ENCODE assay signal across 25 mouse cellular contexts in the genomic region with DNA sequence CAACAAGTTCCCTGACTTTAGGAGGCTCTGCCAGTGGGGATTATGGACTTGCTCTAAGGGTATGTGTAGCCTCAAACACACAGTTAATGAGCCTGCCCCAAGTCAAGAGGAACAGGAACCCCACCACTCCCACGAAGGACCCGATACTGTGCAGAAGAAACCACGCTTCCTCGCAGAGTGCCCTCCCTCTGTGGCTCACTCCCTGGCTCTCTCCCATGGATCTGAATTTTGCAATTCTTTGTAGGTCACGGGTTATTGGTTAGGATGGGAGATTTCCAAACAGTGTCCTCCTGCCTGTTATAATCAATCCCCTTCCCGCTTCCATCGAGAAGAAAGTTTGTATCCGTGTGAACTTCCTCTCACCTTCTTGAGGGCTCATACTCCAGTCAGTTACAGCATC. TPM values are rescaled to one million over a fixed set of nuclear protein-coding genes. Genes with fewer than 3 reads are reported as not detected.
DNase-seq lines count a peak whose midpoint lies in the region; ATAC-seq and TF ChIP-seq lines count a peak whose summit lies in the region.
"Had no signal": no experiment of that assay in that cellular context is flagged by ENCODE, and none has a peak within 500 bp of the region (broad histone marks: within the 10 kb centered on the region; RNA-seq: fewer than 3 reads in every experiment).

No protein-coding gene starts in this region.

- WGBS in midbrain, embryonic 11.5 days: 90% methylated on average over 8 of the region's 8 CpGs
- WGBS in midbrain, postnatal 0 days: 96% methylated on average over 8 of the region's 8 CpGs

- no peaks in the 10 kb centered on the region for H3K36me3 ChIP-seq in midbrain, embryonic 11.5 days (ENCODE audit: control insufficient read depth, insufficient read depth, low read length)
- no peaks in the 10 kb centered on the region for H3K36me3 ChIP-seq in midbrain, postnatal 0 days (ENCODE audit: insufficient read depth, low read length)
- H3K36me3 ChIP-seq: heart, embryonic 13.5 days; limb, embryonic 10.5 days; liver, embryonic 13.5 days; lung, embryonic 15.5 days; midbrain, embryonic 10.5 days; neural tube, embryonic 15.5 days had no signal

- H3K27me3 ChIP-seq in midbrain, embryonic 11.5 days (ENCODE audit: control insufficient read depth, insufficient read depth, low read length): no peaks in the 10 kb centered on the region
- H3K27me3 ChIP-seq in midbrain, postnatal 0 days (ENCODE audit: insufficient read depth, low read length): no peaks in the 10 kb centered on the region
- H3K27me3 ChIP-seq: forebrain, embryonic 13.5 days; heart, embryonic 13.5 days; liver, embryonic 13.5 days; lung, embryonic 15.5 days; neural tube, embryonic 15.5 days had no signal

- H3K4me3 ChIP-seq in gastrocnemius, adult 2 months: no peak overlapping the region
- H3K4me3 ChIP-seq in midbrain, embryonic 11.5 days (ENCODE audit: low read depth, low read length): no peak overlapping the region
- H3K4me3 ChIP-seq in midbrain, postnatal 0 days (ENCODE audit: low read depth, low read length): no peak overlapping the region
- H3K4me3 ChIP-seq: forebrain, embryonic 13.5 days; heart, adult 2 months; heart, embryonic 13.5 days; limb, embryonic 10.5 days; liver, embryonic 13.5 days; lung, embryonic 15.5 days; midbrain, embryonic 10.5 days; neural tube, embryonic 15.5 days had no signal

- no peaks in the 10 kb centered on the region for H3K9me3 ChIP-seq in midbrain, embryonic 11.5 days (ENCODE audit: control insufficient read depth, low read length)
- no peaks in the 10 kb centered on the region for H3K9me3 ChIP-seq in midbrain, postnatal 0 days (ENCODE audit: low read length)
- H3K9me3 ChIP-seq: forebrain, embryonic 13.5 days; heart, embryonic 13.5 days; limb, embryonic 10.5 days; liver, embryonic 13.5 days; lung, embryonic 15.5 days; midbrain, embryonic 10.5 days; neural tube, embryonic 15.5 days had no signal

- no peak for DNase-seq in gastrocnemius, adult 2 months
- no peak for DNase-seq in gastrocnemius, postnatal 25 days
- peak; percentile 62 for DNase-seq in midbrain, embryonic 11.5 days (ENCODE audit: low spot score, missing footprints)
- no peak for DNase-seq in midbrain, postnatal 0 days (ENCODE audit: low spot score)
- DNase-seq in thymus, postnatal 25 days: no peak
- DNase-seq in cerebellum, adult 9-11 months: no peak
- DNase-seq: cerebellum, adult 11 months; cerebellum, postnatal 10 days; embryo, embryonic 11 days; gastrocnemius, postnatal 10 days; heart, adult 2 months; heart, postnatal 14 days; kidney, adult 18-20 months; kidney, postnatal 10 days; liver, embryonic 13.5 days; lung, postnatal 4 days; thymus, postnatal 14 days had no signal

- intact Hi-C loops in gastrocnemius, adult 2 months (cut with DNase I): no loop called here

- H3K27ac ChIP-seq in gastrocnemius, adult 2 months: peak overlapping the region; percentile 91; the same call in 1 of the 2 replicates
- no peak overlapping the region for H3K27ac ChIP-seq in midbrain, embryonic 11.5 days (ENCODE audit: low read depth, low read length)
- no peak overlapping the region for H3K27ac ChIP-seq in midbrain, postnatal 0 days (ENCODE audit: low read depth, low read length)
- H3K27ac ChIP-seq: forebrain, embryonic 13.5 days; heart, adult 2 months; heart, embryonic 13.5 days; hindbrain, postnatal 0 days; limb, embryonic 10.5 days; liver, embryonic 13.5 days; lung, embryonic 15.5 days; midbrain, embryonic 10.5 days; neural tube, embryonic 15.5 days had no signal

- ATAC-seq in midbrain, embryonic 11.5 days (ENCODE audit: low FRiP score): no peak
- no peak for ATAC-seq in midbrain, postnatal 0 days (ENCODE audit: low FRiP score)
- ATAC-seq in megakaryocyte progenitor cell, adult 5-6 weeks (replicated peaks; ENCODE audit: poor library complexity): peak; percentile 23; the same call in 1 of the 2 replicates
- ATAC-seq: forebrain, embryonic 13.5 days; hindbrain, postnatal 0 days had no signal

- no peak overlapping the region for H3K4me2 ChIP-seq in midbrain, embryonic 11.5 days
- no peak overlapping the region for H3K4me2 ChIP-seq in midbrain, postnatal 0 days (ENCODE audit: low read depth, low read length, poor library complexity, severe bottlenecking)
- H3K4me2 ChIP-seq: forebrain, embryonic 13.5 days; heart, embryonic 13.5 days; liver, embryonic 13.5 days; lung, embryonic 15.5 days; neural tube, embryonic 15.5 days had no signal

- no peak for TF ChIP-seq CTCF in gastrocnemius, adult 2 months (IDR thresholded peaks at IDR 0.05)
- TF ChIP-seq CTCF in midbrain, postnatal 0 days (IDR thresholded peaks at IDR 0.05): no peak

- no peaks in the 10 kb centered on the region for H3K4me1 ChIP-seq in midbrain, embryonic 11.5 days (ENCODE audit: control insufficient read depth, insufficient read depth, low read length)
- no peaks in the 10 kb centered on the region for H3K4me1 ChIP-seq in midbrain, postnatal 0 days (ENCODE audit: insufficient read depth, low read length)
- H3K4me1 ChIP-seq: forebrain, embryonic 13.5 days had no signal

- no peak overlapping the region for H3K9ac ChIP-seq in midbrain, embryonic 11.5 days (ENCODE audit: low read length)
- H3K9ac ChIP-seq in midbrain, postnatal 0 days (replicated peaks; ENCODE audit: low read length, poor library complexity, severe bottlenecking): no peak overlapping the region
- H3K9ac ChIP-seq: forebrain, embryonic 13.5 days; heart, embryonic 13.5 days; liver, embryonic 13.5 days; lung, embryonic 15.5 days; neural tube, embryonic 15.5 days had no signal

RNA-seq across cellular contexts. Expression of a gene that starts 5.8 kb away (rescaled TPM):
- total RNA-seq in gastrocnemius, adult 2 months (2021): 10 to 100 TPM; 30.4 to 58.0 TPM
- 10 to 100 TPM; 37.7 to 38.5 TPM for total RNA-seq in gastrocnemius, postnatal 25 days (2021)
- 1.5 and 1.6 TPM in 2 replicates for polyA plus RNA-seq in midbrain, embryonic 11.5 days (2014; fragmentation: Nextera tagmentation; extraction: Ambion mirVana)
- total RNA-seq in midbrain, postnatal 0 days (2014; rRNA removed): 27.5 and 34.3 TPM in 2 replicates
- 25.1 and 25.9 TPM in 2 replicates for polyA plus RNA-seq in midbrain, postnatal 0 days (2015; fragmentation: Nextera tagmentation; extraction: Ambion mirVana)
- total RNA-seq in megakaryocyte progenitor cell, adult 5-6 weeks (2015): not detected in 2 replicates
- total RNA-seq in megakaryocyte progenitor cell, adult 5-6 weeks (2017): not detected in 2 replicates

RNA-seq across cellular contexts. Expression of a gene that starts 30.6 kb away (rescaled TPM):
- total RNA-seq in gastrocnemius, adult 2 months (2021): 100 to 1,000 TPM; 113 to 132 TPM
- total RNA-seq in gastrocnemius, postnatal 25 days (2021): 100 to 1,000 TPM; 126 to 130 TPM
- 728 and 743 TPM in 2 replicates for polyA plus RNA-seq in midbrain, embryonic 11.5 days (2014; fragmentation: Nextera tagmentation; extraction: Ambion mirVana)
- 336 and 346 TPM in 2 replicates for total RNA-seq in midbrain, postnatal 0 days (2014; rRNA removed)
- polyA plus RNA-seq in midbrain, postnatal 0 days (2015; fragmentation: Nextera tagmentation; extraction: Ambion mirVana): 435 and 440 TPM in 2 replicates
- total RNA-seq in megakaryocyte progenitor cell, adult 5-6 weeks (2015): 536 and 576 TPM in 2 replicates
- 522 and 555 TPM in 2 replicates for total RNA-seq in megakaryocyte progenitor cell, adult 5-6 weeks (2017)

RNA-seq across cellular contexts. Expression of a gene that starts 30.7 kb away (rescaled TPM):
- total RNA-seq in gastrocnemius, adult 2 months (2021): 10 to 100 TPM; 13.9 to 17.7 TPM
- 10 to 100 TPM; 10.8 to 14.4 TPM for total RNA-seq in gastrocnemius, postnatal 25 days (2021)
- 14.0 and 14.6 TPM in 2 replicates for polyA plus RNA-seq in midbrain, embryonic 11.5 days (2014; fragmentation: Nextera tagmentation; extraction: Ambion mirVana)
- total RNA-seq in midbrain, postnatal 0 days (2014; rRNA removed): 10.5 and 10.6 TPM in 2 replicates
- 6.7 and 8.0 TPM in 2 replicates for polyA plus RNA-seq in midbrain, postnatal 0 days (2015; fragmentation: Nextera tagmentation; extraction: Ambion mirVana)
- total RNA-seq in megakaryocyte progenitor cell, adult 5-6 weeks (2015): 8.4 and 10.7 TPM in 2 replicates
- total RNA-seq in megakaryocyte progenitor cell, adult 5-6 weeks (2017): 7.7 and 11.7 TPM in 2 replicates

RNA-seq across cellular contexts. Expression of a gene that starts 40.1 kb away (rescaled TPM):
- 100 to 1,000 TPM; 124 to 131 TPM for total RNA-seq in gastrocnemius, adult 2 months (2021)
- 100 to 1,000 TPM in 1 of 2 experiments, 10 to 100 TPM in 1; 94.5 to 100 TPM for total RNA-seq in gastrocnemius, postnatal 25 days (2021)
- polyA plus RNA-seq in midbrain, embryonic 11.5 days (2014; fragmentation: Nextera tagmentation; extraction: Ambion mirVana): 53.9 and 55.9 TPM in 2 replicates
- 198 and 249 TPM in 2 replicates for total RNA-seq in midbrain, postnatal 0 days (2014; rRNA removed)
- 66.4 and 72.1 TPM in 2 replicates for polyA plus RNA-seq in midbrain, postnatal 0 days (2015; fragmentation: Nextera tagmentation; extraction: Ambion mirVana)
- total RNA-seq in megakaryocyte progenitor cell, adult 5-6 weeks (2015): 39.3 and 42.5 TPM in 2 replicates
- 28.8 and 38.8 TPM in 2 replicates for total RNA-seq in megakaryocyte progenitor cell, adult 5-6 weeks (2017)

Comparison
In these comparisons a context has a peak if more than half of its experiments do, and no peak if none do; other contexts are left out.
1. RNA of a gene that starts 5.8 kb away (total RNA-seq): 30.4 to 58.0 TPM in gastrocnemius, adult 2 months, 37.7 to 38.5 TPM in gastrocnemius, postnatal 25 days and 27.5 to 34.3 TPM in midbrain, postnatal 0 days; not detected in megakaryocyte progenitor cell, adult 5-6 weeks; every median in the first group is over 10 times any median in the second.